10 mouse cellular contexts compared by ENCODE assay signal in the genomic region with DNA sequence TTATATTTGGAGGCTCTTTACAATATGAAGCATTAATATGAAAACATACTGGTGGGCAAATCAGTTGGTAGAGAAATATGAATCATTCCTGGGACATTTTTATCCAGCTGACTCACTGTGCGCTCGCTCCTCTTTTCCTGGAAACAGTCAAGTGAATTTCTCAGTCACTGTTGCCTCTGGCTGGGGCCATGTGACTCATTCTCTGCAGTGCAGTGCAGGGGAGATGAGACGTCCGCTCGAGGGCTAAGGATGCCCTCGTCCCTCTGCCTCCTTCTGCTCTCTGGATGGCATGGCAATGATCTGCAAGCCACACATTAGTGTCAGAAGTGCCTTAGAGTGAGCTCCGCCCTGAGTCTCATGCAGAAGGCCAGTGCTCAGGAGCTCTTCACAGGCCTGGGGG. TPM values are rescaled to one million over a fixed set of nuclear protein-coding genes. Genes with fewer than 3 reads are reported as not detected.
A peak's percentile ranks its signal among the peaks of the same experiment; 100 is the strongest.
DNase-seq lines count a peak whose midpoint lies in the region; ATAC-seq lines count a peak whose summit lies in the region.
"Had no signal": no experiment of that assay in that cellular context is flagged by ENCODE, and none has a peak within 500 bp of the region (broad histone marks: within the 10 kb centered on the region; RNA-seq: fewer than 3 reads in every experiment).

No protein-coding gene starts in this region.

- ATAC-seq in intestine, embryonic 15.5 days: peak; percentile 25; the same call in 1 of the 2 replicates
- ATAC-seq in intestine, embryonic 16.5 days: no peak
- no peak for ATAC-seq in erythroid progenitor cell, adult 5-6 weeks (replicated peaks; ENCODE audit: low FRiP score, poor library complexity, severe bottlenecking)
- ATAC-seq: CD4-positive, CD25-positive, alpha-beta regulatory T cell, adult 4 months had no signal

- no peaks in the 10 kb centered on the region for H3K27me3 ChIP-seq in intestine, embryonic 15.5 days (replicated peaks)
- no peaks in the 10 kb centered on the region for H3K27me3 ChIP-seq in intestine, embryonic 16.5 days (replicated peaks; ENCODE audit: control insufficient read depth, insufficient read depth, low read length)
- no peaks in the 10 kb centered on the region for H3K27me3 ChIP-seq in hindbrain, embryonic 10.5 days (ENCODE audit: insufficient read depth, poor library complexity, severe bottlenecking)
- H3K27me3 ChIP-seq: neural tube, embryonic 12.5 days had no signal

- H3K36me3 ChIP-seq in intestine, embryonic 15.5 days: no peaks in the 10 kb centered on the region
- no peaks in the 10 kb centered on the region for H3K36me3 ChIP-seq in intestine, embryonic 16.5 days (ENCODE audit: control insufficient read depth, insufficient read depth, low read length)
- H3K36me3 ChIP-seq in hindbrain, embryonic 10.5 days: no peaks in the 10 kb centered on the region
- H3K36me3 ChIP-seq: neural tube, embryonic 12.5 days had no signal

- peak; percentile 37 for DNase-seq in MN1 (ENCODE audit: low spot score)
- DNase-seq in frontal cortex, adult 2 months (ENCODE audit: extremely low spot score in 1 of 2, low spot score in 1 of 2): peak; percentile 66 to 81
- peak; percentile 28 to 72 for DNase-seq in left cerebral cortex, adult 8-10 months (ENCODE audit: low spot score in 2 of 2)
- no peak for DNase-seq in hindbrain, embryonic 10.5 days (ENCODE audit: low spot score)
- no peak for DNase-seq in heart, postnatal 4 days

- H3K4me2 ChIP-seq in intestine, embryonic 15.5 days (replicated peaks): no peak overlapping the region
- H3K4me2 ChIP-seq in intestine, embryonic 16.5 days (ENCODE audit: low read depth, low read length): no peak overlapping the region
- H3K4me2 ChIP-seq: neural tube, embryonic 12.5 days had no signal

- H3K9ac ChIP-seq in intestine, embryonic 15.5 days: no peak overlapping the region
- H3K9ac ChIP-seq in intestine, embryonic 16.5 days (ENCODE audit: low read depth, low read length): no peak overlapping the region
- H3K9ac ChIP-seq: neural tube, embryonic 12.5 days had no signal

- H3K4me3 ChIP-seq in intestine, embryonic 15.5 days (replicated peaks): no peak overlapping the region
- no peak overlapping the region for H3K4me3 ChIP-seq in intestine, embryonic 16.5 days (ENCODE audit: low read length)
- H3K4me3 ChIP-seq in hindbrain, embryonic 10.5 days: no peak overlapping the region
- H3K4me3 ChIP-seq: neural tube, embryonic 12.5 days had no signal

- no peaks in the 10 kb centered on the region for H3K4me1 ChIP-seq in intestine, embryonic 15.5 days (replicated peaks)
- H3K4me1 ChIP-seq in intestine, embryonic 16.5 days (ENCODE audit: control insufficient read depth, insufficient read depth, low read length): no peaks in the 10 kb centered on the region
- no peaks in the 10 kb centered on the region for H3K4me1 ChIP-seq in hindbrain, embryonic 10.5 days (replicated peaks)
- H3K4me1 ChIP-seq: neural tube, embryonic 12.5 days had no signal

- H3K9me3 ChIP-seq in intestine, embryonic 15.5 days: no peaks in the 10 kb centered on the region
- H3K9me3 ChIP-seq in intestine, embryonic 16.5 days (ENCODE audit: control insufficient read depth, low read length): no peaks in the 10 kb centered on the region
- no peaks in the 10 kb centered on the region for H3K9me3 ChIP-seq in hindbrain, embryonic 10.5 days
- H3K9me3 ChIP-seq: neural tube, embryonic 12.5 days had no signal

- no peak overlapping the region for H3K27ac ChIP-seq in intestine, embryonic 15.5 days
- H3K27ac ChIP-seq in intestine, embryonic 16.5 days (ENCODE audit: low read length): no peak overlapping the region
- no peak overlapping the region for H3K27ac ChIP-seq in hindbrain, embryonic 10.5 days
- H3K27ac ChIP-seq: neural tube, embryonic 12.5 days had no signal

- WGBS in intestine, embryonic 15.5 days: 61% methylated on average over 7 of the region's 7 CpGs
- 65% methylated on average over 7 of the region's 7 CpGs for WGBS in intestine, embryonic 16.5 days
- WGBS in hindbrain, embryonic 10.5 days: 75% methylated on average over 7 of the region's 7 CpGs

RNA-seq across cellular contexts. Expression of a gene that starts 41.0 kb away (rescaled TPM):
- polyA plus RNA-seq in intestine, embryonic 15.5 days (2015; fragmentation: Nextera tagmentation; extraction: Ambion mirVana): 40.1 and 40.3 TPM in 2 replicates
- polyA plus RNA-seq in intestine, embryonic 16.5 days (2015; fragmentation: Nextera tagmentation; extraction: Ambion mirVana): 48.3 and 56.0 TPM in 2 replicates
- 31.7 and 36.2 TPM in 2 replicates for polyA plus RNA-seq in frontal cortex, adult 2 months (2012; rRNA removed)
- total RNA-seq in left cerebral cortex, adult 8-10 months (2022): 10 to 100 TPM; 50.1 to 55.8 (median 53.3) TPM
- 7.3 and 9.8 TPM in 2 replicates for polyA plus RNA-seq in hindbrain, embryonic 10.5 days (2016; fragmentation: Nextera tagmentation; extraction: Ambion mirVana)
- 100 to 1,000 TPM; 639 to 652 TPM for total RNA-seq in heart, postnatal 4 days (2021)
- total RNA-seq in erythroid progenitor cell, adult 5-6 weeks (2015; ENCODE audit: low replicate concordance): 149 and 194 TPM in 2 replicates
- total RNA-seq in erythroid progenitor cell, adult 5-6 weeks (2017; ENCODE audit: low replicate concordance): 172 and 291 TPM in 2 replicates

Comparison
In these comparisons a context has a peak if more than half of its experiments do, and no peak if none do; other contexts are left out.
1. DNase-seq: peak in MN1 (single experiment), frontal cortex, adult 2 months (2 of 2) and left cerebral cortex, adult 8-10 months (2 of 2); none in hindbrain, embryonic 10.5 days (single experiment) and heart, postnatal 4 days (single experiment).